Mouse (Mus musculus) olfactory bulb, adult 2 months (tissue): ENCODE measurements at regions not wholly inside any gene's neighbourhood (a gene's known extent, or its start where the extent isn't known, plus 50 kb on each side); places are given as distances from the start of the nearest gene placed in this dataset.

Source experiments
- H3K27ac ChIP-seq: fragments of 200-500 bp; 2 replicates; pipeline ENCODE4 v1.5.1; 2012; ENCODE audit warnings: low read depth, low read length; ENCODE audit not compliant: insufficient read depth
- H3K4me1 ChIP-seq: fragments of 200-500 bp; 2 replicates; pipeline ENCODE4 v1.6.1; 2012; ENCODE audit warnings: low read length; ENCODE audit not compliant: control insufficient read depth, insufficient read depth
- H3K4me3 ChIP-seq: fragments of 200-500 bp; 2 replicates; pipeline ENCODE4 v1.5.1; 2012; ENCODE audit warnings: mild to moderate bottlenecking, low read depth, low read length, moderate library complexity; ENCODE audit not compliant: insufficient read depth
- CTCF ChIP-seq: fragments of 200-500 bp; IDR thresholded peaks from 2 replicates; pipeline ENCODE4 v1.5.1; 2012; ENCODE audit warnings: low read depth, mild to moderate bottlenecking, low read length, moderate library complexity; ENCODE audit not compliant: insufficient read depth
- POLR2A ChIP-seq: fragments of 200-500 bp; IDR thresholded peaks from 2 replicates; pipeline ENCODE4 v1.6.1; 2012; ENCODE audit warnings: mild to moderate bottlenecking, low read depth, low read length, moderate library complexity; ENCODE audit not compliant: insufficient read depth
- WGBS: fragments of 180-500 bp; shearing (Covaris S2); methylation state at CpG from one replicate; pipeline ENCODE4 v1.1.7; 2018; 5-methylcytosine and 5-hydroxymethylcytosine counted together

- no peak for TF ChIP-seq POLR2A
- no peak for TF ChIP-seq CTCF
- no peak overlapping the region for H3K4me3 ChIP-seq
- WGBS: 87% methylated on average over 4 of the region's 4 CpGs
- H3K4me1 ChIP-seq: no peaks in the 10 kb centered on the region
- no peak overlapping the region for H3K27ac ChIP-seq
Observed at GRCm38 (mm10) chr15:5580416-5580815, 336.4 kb upstream of the Ptger4 start.

GRCm38 (mm10) chr15:5584381-5584780, 340.4 kb upstream of the Ptger4 start:
- no peaks in the 10 kb centered on the region for H3K4me1 ChIP-seq
- no peak overlapping the region for H3K27ac ChIP-seq
- TF ChIP-seq POLR2A (no peak), CTCF (no peak)
- 54% methylated on average over 2 of the region's 2 CpGs for WGBS
- no peak overlapping the region for H3K4me3 ChIP-seq

GRCm38 (mm10) chr15:5604732-5605266, 360.8 kb upstream of the Ptger4 start:
- TF ChIP-seq POLR2A (no peak), CTCF (no peak)
- Histone ChIP-seq H3K4me3 (no peak overlapping the region), H3K27ac (no peak overlapping the region), H3K4me1 (no peaks in the 10 kb centered on the region)
- WGBS: 56% methylated on average over 4 of the region's 4 CpGs

- 92% methylated on average over 2 of the region's 2 CpGs for WGBS
- Histone ChIP-seq H3K27ac (no peak overlapping the region), H3K4me1 (no peaks in the 10 kb centered on the region), H3K4me3 (no peak overlapping the region)
- TF ChIP-seq CTCF: no peak
- TF ChIP-seq POLR2A: no peak
Observed at GRCm38 (mm10) chr15:5607533-5607932, 363.5 kb upstream of the Ptger4 start.

- WGBS: 86% methylated on average over 5 of the region's 5 CpGs
- no peak overlapping the region for H3K27ac ChIP-seq
- TF ChIP-seq POLR2A (no peak), CTCF (no peak)
- no peak overlapping the region for H3K4me3 ChIP-seq
- no peaks in the 10 kb centered on the region for H3K4me1 ChIP-seq
Observed at GRCm38 (mm10) chr15:5623021-5623420, 379.0 kb upstream of the Ptger4 start.

GRCm38 (mm10) chr15:5625367-5625766, 381.4 kb upstream of the Ptger4 start:
- Histone ChIP-seq H3K4me3 (no peak overlapping the region), H3K27ac (no peak overlapping the region), H3K4me1 (no peaks in the 10 kb centered on the region)
- TF ChIP-seq POLR2A (no peak), CTCF (no peak)
- 86% methylated on average over 2 of the region's 2 CpGs for WGBS

GRCm38 (mm10) chr15:5646673-5647072, 402.7 kb upstream of the Ptger4 start:
- 71% methylated on average over 1 of the region's 1 CpGs for WGBS
- no peak for TF ChIP-seq POLR2A
- no peak for TF ChIP-seq CTCF
- Histone ChIP-seq H3K4me1 (no peaks in the 10 kb centered on the region), H3K27ac (no peak overlapping the region), H3K4me3 (no peak overlapping the region)

- TF ChIP-seq CTCF (no peak), POLR2A (no peak)
- Histone ChIP-seq H3K27ac (no peak overlapping the region), H3K4me1 (no peaks in the 10 kb centered on the region), H3K4me3 (no peak overlapping the region)
- 87% methylated on average over 6 of the region's 6 CpGs for WGBS
Observed at GRCm38 (mm10) chr15:5658796-5659195, 414.8 kb upstream of the Ptger4 start.

GRCm38 (mm10) chr15:5660819-5661218, 416.8 kb upstream of the Ptger4 start:
- TF ChIP-seq POLR2A: no peak
- no peak for TF ChIP-seq CTCF
- Histone ChIP-seq H3K4me1 (no peaks in the 10 kb centered on the region), H3K27ac (no peak overlapping the region), H3K4me3 (no peak overlapping the region)
- WGBS: 75% methylated on average over 3 of the region's 3 CpGs

- no peak overlapping the region for H3K4me3 ChIP-seq
- H3K4me1 ChIP-seq: no peaks in the 10 kb centered on the region
- no peak overlapping the region for H3K27ac ChIP-seq
- TF ChIP-seq CTCF: no peak
- TF ChIP-seq POLR2A: no peak
Observed at GRCm38 (mm10) chr15:5671781-5672180, 427.8 kb upstream of the Ptger4 start.
